Mouse (Mus musculus): ENCODE results near the gene Hist1h4d. TPM values are rescaled to one million over a fixed set of nuclear protein-coding genes. Genes with fewer than 3 reads are reported as not detected.
"Not testable (repeated sequence)": the region's sequence is repeated elsewhere in the genome, so short reads cannot be mapped to it uniquely, and the experiment has no call there.

Hist1h4d gene
- polyA plus RNA-seq, 1 experiment = 2.7 TPM

DNA sequence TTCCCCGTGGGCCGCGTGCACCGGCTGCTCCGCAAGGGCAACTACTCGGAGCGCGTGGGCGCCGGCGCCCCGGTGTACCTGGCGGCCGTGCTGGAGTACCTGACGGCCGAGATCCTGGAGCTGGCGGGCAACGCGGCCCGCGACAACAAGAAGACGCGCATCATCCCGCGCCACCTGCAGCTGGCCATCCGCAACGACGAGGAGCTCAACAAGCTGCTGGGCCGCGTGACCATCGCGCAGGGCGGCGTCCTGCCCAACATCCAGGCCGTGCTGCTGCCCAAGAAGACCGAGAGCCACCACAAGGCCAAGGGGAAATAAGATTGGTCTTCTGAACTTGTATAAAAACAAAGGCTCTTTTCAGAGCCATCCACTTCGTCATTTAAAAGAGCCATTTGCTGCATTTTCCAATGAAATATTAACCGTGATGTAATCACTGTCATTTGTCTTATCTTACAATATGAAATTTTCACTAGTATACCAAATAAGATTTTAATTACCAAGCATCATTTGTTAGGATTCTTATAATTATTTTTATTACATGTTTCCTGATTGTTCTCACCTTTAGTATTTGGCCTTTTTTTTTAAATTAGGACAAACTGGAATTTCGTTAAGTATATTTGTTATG is 6.7 kb upstream of the Hist1h4d start:
- H3K27ac ChIP-seq (ENCODE audit: control insufficient read depth, insufficient read depth, low read depth, low read length) = 0 out of 2 replicates have a peak overlapping the region, but pooled peaks have one; percentile 53
- not testable (repeated sequence) for H3K4me1 ChIP-seq (ENCODE audit: control insufficient read depth, insufficient read depth, low read length); H3K36me3 ChIP-seq (ENCODE audit: control insufficient read depth, insufficient read depth, low read length); H3K27me3 ChIP-seq (ENCODE audit: control insufficient read depth, insufficient read depth, low read length)
- peak overlapping the region; percentile 59 for H3K4me3 ChIP-seq (ENCODE audit: control insufficient read depth, low read depth, low read length)

DNA sequence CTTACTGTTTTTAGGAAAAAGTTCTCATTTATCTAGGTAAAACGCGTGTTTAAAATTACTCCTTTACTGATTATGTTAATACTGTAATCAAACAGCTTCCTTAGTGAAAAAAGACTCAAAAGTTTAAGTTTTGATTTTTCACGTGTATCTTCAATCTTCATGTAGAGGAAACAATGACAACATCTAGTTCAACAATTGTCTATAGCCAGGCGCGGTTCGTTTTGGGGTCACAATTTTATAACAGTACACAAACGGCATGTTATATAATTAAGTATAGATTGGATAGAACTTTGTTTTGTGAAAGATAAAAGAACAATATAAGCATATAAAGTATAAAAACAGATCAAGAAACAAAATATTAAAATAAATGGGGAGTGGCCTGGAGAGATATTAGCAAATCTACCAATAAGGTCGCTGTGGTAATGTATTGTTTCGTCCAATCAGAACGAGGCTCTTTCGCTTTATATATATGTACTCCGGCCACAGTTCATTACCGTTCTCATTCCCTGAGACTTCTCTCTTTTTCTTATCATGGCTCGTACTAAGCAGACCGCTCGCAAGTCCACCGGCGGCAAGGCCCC is 6.0 kb upstream of the Hist1h4d start, which contains the start of gene Hist1h3d:
Gene Hist1h3d, plus strand, starts transcription at position 493 of the 581 bp plus-strand sequence.
- H3K4me3 ChIP-seq (ENCODE audit: control insufficient read depth, low read depth, low read length) = peak within 1 kb of the TSS; percentile 47
- H3K4me1 ChIP-seq (ENCODE audit: control insufficient read depth, insufficient read depth, low read length) = peaks cover 4% of the 10 kb centered on the region
- H3K27ac ChIP-seq (ENCODE audit: control insufficient read depth, insufficient read depth, low read depth, low read length) = 0 out of 2 replicates have a peak within 1 kb of the TSS, but pooled peaks have one; percentile 29
- no peaks in the 10 kb centered on the region; the same call in 1 of the 2 replicates for H3K27me3 ChIP-seq (ENCODE audit: control insufficient read depth, insufficient read depth, low read length)
- TF ChIP-seq POLR2A (IDR thresholded peaks at IDR 0.05; ENCODE audit: control insufficient read depth, low read depth, low read length) (no peak), CTCF (IDR thresholded peaks at IDR 0.05; ENCODE audit: control insufficient read depth, insufficient read depth, insufficient replicate concordance, low read depth, low read length) (no peak)
- no peaks in the 10 kb centered on the region for H3K36me3 ChIP-seq (ENCODE audit: control insufficient read depth, insufficient read depth, low read length)

DNA sequence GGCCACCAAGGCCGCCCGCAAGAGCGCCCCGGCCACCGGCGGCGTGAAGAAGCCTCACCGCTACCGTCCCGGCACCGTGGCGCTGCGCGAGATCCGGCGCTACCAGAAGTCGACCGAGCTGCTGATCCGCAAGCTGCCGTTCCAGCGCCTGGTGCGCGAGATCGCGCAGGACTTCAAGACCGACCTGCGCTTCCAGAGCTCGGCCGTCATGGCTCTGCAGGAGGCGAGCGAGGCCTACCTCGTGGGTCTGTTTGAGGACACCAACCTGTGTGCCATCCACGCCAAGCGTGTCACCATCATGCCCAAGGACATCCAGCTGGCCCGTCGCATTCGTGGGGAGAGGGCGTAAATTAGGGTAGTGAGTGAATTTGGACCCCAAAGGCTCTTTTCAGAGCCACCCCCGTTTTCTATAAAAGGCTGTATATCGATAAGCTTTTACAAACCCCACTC is 5.5 kb upstream of the Hist1h4d start:
- H3K36me3 ChIP-seq (ENCODE audit: control insufficient read depth, insufficient read depth, low read length); H3K4me1 ChIP-seq (ENCODE audit: control insufficient read depth, insufficient read depth, low read length); H3K27me3 ChIP-seq (ENCODE audit: control insufficient read depth, insufficient read depth, low read length); H3K27ac ChIP-seq (ENCODE audit: control insufficient read depth, insufficient read depth, low read depth, low read length): not testable (repeated sequence)
- peak overlapping the region; percentile 47 for H3K4me3 ChIP-seq (ENCODE audit: control insufficient read depth, low read depth, low read length)

DNA sequence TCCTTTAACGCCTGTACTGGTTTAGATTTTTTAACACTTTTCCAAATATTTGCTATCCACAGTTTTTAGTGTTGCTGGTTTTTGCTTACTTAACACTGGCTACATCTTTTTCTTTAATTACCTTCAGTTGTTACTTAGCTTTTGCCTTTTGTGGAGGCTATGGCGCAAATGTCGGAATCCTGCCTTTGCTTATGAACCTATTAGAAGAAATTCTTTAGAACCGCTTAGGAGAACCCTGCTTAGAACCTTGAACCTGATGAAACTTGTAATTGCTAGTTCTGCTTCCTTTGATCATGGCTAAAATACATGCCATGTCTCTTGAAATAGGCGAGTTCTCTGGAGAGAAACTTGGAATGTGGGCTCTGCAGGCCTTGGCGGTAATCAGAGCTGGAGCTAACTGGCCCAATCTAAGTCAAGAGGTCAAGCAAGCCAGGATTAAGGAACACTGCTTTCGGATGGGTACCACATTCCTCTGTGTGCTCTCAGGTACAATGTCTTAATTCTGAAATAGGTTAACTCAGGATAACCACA is 5.0 kb upstream of the Hist1h4d start:
- H3K27ac ChIP-seq (ENCODE audit: control insufficient read depth, insufficient read depth, low read depth, low read length) = no peak overlapping the region
- no peaks in the 10 kb centered on the region; the same call in 1 of the 2 replicates for H3K27me3 ChIP-seq (ENCODE audit: control insufficient read depth, insufficient read depth, low read length)
- H3K4me3 ChIP-seq (ENCODE audit: control insufficient read depth, low read depth, low read length) = no peak overlapping the region
- H3K36me3 ChIP-seq (ENCODE audit: control insufficient read depth, insufficient read depth, low read length) = no peaks in the 10 kb centered on the region
- TF ChIP-seq POLR2A (IDR thresholded peaks at IDR 0.05; ENCODE audit: control insufficient read depth, low read depth, low read length) = no peak
- TF ChIP-seq CTCF (IDR thresholded peaks at IDR 0.05; ENCODE audit: control insufficient read depth, insufficient read depth, insufficient replicate concordance, low read depth, low read length) = no peak
- H3K4me1 ChIP-seq (ENCODE audit: control insufficient read depth, insufficient read depth, low read length) = peaks cover 6% of the 10 kb centered on the region

DNA sequence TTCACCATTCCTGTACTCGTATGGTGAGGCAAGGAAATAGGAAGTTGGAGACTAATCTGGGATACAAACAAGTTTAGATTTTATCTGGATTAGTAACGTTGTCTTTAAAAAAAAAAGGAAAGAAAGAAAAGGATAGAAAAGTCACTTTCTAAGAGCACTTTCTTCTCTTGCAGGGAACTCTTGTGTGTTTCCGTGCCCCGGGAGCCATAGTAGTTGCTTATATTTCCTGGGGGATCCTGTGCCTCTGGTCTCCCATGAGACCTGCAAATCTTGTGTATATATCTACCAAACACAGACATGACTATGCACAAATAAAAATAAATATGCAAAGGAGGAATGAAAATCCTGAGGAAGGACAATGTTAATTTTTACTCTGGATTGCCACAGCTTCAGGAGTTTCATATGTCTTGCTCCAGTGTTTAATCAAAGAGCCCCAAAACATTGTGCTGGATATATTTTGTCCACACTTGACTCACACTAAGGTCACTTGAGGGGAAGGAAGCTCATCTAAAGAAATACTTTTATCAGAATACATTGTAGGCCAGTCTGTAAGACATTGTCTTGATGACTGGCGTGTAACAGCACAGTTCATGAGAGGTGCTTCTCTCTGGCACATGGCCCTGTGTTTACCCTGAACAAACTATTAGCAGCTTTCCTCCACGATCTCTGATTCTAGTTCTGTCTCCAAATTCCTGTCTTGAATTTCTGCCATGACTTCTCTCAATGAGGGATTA is 4.3 kb upstream of the Hist1h4d start:
- Histone ChIP-seq H3K36me3 (ENCODE audit: control insufficient read depth, insufficient read depth, low read length) (no peaks in the 10 kb centered on the region), H3K27ac (ENCODE audit: control insufficient read depth, insufficient read depth, low read depth, low read length) (no peak overlapping the region), H3K4me1 (ENCODE audit: control insufficient read depth, insufficient read depth, low read length) (peaks cover 6% of the 10 kb centered on the region), H3K27me3 (ENCODE audit: control insufficient read depth, insufficient read depth, low read length) (no peaks in the 10 kb centered on the region; the same call in 1 of the 2 replicates), H3K4me3 (ENCODE audit: control insufficient read depth, low read depth, low read length) (no peak overlapping the region)
- no peak for TF ChIP-seq POLR2A (IDR thresholded peaks at IDR 0.05; ENCODE audit: control insufficient read depth, low read depth, low read length)
- no peak for TF ChIP-seq CTCF (IDR thresholded peaks at IDR 0.05; ENCODE audit: control insufficient read depth, insufficient read depth, insufficient replicate concordance, low read depth, low read length)

DNA sequence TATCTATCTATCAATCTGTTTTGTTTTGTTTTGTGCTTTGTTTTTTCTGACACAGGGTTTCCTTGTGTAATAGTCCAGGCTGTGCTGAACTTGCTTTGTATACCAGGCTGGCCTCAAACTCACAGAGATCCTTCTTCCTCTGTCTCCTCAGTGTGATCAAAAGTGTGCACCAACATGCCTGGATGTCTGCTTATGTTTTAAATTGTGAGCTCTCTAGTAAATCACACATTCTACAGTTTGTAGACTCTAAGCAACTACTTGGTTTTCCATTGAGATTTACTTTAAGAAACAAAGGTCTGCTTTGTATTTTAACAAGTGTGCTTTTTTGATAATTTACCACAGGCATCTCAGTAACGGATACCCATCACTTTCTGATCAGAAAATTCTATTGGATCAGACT is 3.6 kb upstream of the Hist1h4d start:
- TF ChIP-seq POLR2A (IDR thresholded peaks at IDR 0.05; ENCODE audit: control insufficient read depth, low read depth, low read length) (no peak), CTCF (IDR thresholded peaks at IDR 0.05; ENCODE audit: control insufficient read depth, insufficient read depth, insufficient replicate concordance, low read depth, low read length) (no peak)
- H3K27me3 ChIP-seq (ENCODE audit: control insufficient read depth, insufficient read depth, low read length) = no peaks in the 10 kb centered on the region; the same call in 1 of the 2 replicates
- H3K4me3 ChIP-seq (ENCODE audit: control insufficient read depth, low read depth, low read length) = no peak overlapping the region
- no peaks in the 10 kb centered on the region for H3K36me3 ChIP-seq (ENCODE audit: control insufficient read depth, insufficient read depth, low read length)
- peaks cover 6% of the 10 kb centered on the region for H3K4me1 ChIP-seq (ENCODE audit: control insufficient read depth, insufficient read depth, low read length)
- H3K27ac ChIP-seq (ENCODE audit: control insufficient read depth, insufficient read depth, low read depth, low read length) = no peak overlapping the region

DNA sequence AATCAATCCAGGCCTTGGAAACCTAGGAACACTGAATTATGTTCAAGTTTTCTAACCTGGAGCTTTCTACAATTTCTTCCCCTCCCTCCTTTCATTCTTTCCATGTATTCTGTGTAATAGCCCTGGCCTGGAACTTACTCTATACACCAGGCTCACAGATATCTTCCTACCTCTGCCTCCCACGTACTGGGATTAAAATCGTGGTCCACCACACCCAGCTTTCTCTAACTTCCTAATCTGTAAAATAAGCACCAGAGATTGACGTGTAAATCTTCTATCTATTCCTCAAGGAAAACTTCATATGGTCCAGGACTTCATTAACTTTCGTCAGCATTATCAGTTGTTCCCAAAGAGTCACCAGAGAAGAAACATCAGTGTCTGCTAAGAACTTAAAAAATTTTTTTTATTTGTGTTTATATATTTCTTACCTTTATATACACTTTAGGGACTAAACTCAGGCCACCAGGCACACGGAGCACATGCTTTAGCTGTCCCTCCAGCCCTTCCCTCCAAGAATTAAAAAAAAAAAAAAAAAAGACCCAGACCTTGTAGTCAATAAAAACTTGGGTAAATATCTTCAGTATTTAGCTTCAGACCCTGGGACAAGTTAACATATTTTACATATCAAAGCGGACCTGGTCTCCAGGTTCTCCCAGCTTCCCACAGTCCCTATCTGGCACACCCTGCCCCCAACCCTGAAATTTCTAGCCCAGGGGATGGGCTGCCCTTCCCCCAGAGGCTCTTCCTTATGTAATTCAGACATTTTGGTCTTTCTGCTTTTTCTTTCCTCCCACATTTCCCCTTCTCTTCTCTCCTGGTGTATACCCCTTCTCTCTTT is 1.0 kb downstream of the Hist1h4d start:
- no peak overlapping the region for H3K4me3 ChIP-seq (ENCODE audit: control insufficient read depth, low read depth, low read length)

More for the DNA sequence above, 1.0 kb downstream of the Hist1h4d start:
- no peaks in the 10 kb centered on the region for H3K27me3 ChIP-seq (ENCODE audit: control insufficient read depth, insufficient read depth, low read length)
- no peak for TF ChIP-seq CTCF (IDR thresholded peaks at IDR 0.05; ENCODE audit: control insufficient read depth, insufficient read depth, insufficient replicate concordance, low read depth, low read length)
- no peak for TF ChIP-seq POLR2A (IDR thresholded peaks at IDR 0.05; ENCODE audit: control insufficient read depth, low read depth, low read length)
- no peak overlapping the region for H3K27ac ChIP-seq (ENCODE audit: control insufficient read depth, insufficient read depth, low read depth, low read length)
- peaks cover 8% of the 10 kb centered on the region; the same call in 1 of the 2 replicates for H3K4me1 ChIP-seq (ENCODE audit: control insufficient read depth, insufficient read depth, low read length)
- no peaks in the 10 kb centered on the region for H3K36me3 ChIP-seq (ENCODE audit: control insufficient read depth, insufficient read depth, low read length)

All from testis, adult 2 months (tissue).